Mouse (Mus musculus) retina, adult 2 months (tissue): ENCODE results near the gene Gstm3.

Experiments used
- DNase-seq: peaks from one replicate; pipeline ENCODE4 v3.0.0-alpha.2; 2012; ENCODE audit warnings: low read depth, low spot score

Gene Gstm3

GRCm38 (mm10) chr3:107929731-107930130, 39.4 kb downstream of the Gstm3 start:
- no peak for DNase-seq

DNA sequence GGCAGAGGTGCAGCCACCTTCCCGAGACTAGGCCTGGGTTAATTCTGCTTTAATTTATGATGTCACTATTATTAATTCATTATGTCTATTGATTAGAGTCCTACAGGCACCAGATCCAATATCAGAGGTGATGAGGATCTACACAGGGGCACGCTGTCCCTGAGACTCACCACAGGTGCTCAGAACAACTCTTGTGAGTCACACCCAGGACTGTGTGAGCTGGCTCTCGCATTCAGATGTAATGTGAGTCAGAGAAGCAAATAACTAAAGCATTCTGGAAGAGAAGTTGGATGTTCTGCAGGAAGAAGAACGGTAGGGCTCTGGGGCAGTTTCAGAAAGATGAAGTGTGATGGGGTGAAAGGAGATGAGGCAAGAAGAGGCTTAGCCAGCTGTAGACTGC, 39.8 kb downstream of the Gstm3 start:
- DNase-seq, result no peak

- DNase-seq, result no peak
These were observed 40.4 kb downstream of the Gstm3 start for GRCm38 (mm10) chr3:107928691-107929090.

- no peak for DNase-seq
These were observed 41.2 kb downstream of the Gstm3 start for GRCm38 (mm10) chr3:107927841-107928240.

- no peak for DNase-seq
These were observed 43.7 kb downstream of the Gstm3 start for GRCm38 (mm10) chr3:107925335-107925734.

- DNase-seq, result no peak
These were observed 48.7 kb downstream of the Gstm3 start for GRCm38 (mm10) chr3:107920348-107920747.

- DNase-seq, result peak; percentile 34
These were observed 51.2 kb downstream of the Gstm3 start for GRCm38 (mm10) chr3:107917783-107918408.

- no peak for DNase-seq
These were observed 52.0 kb downstream of the Gstm3 start for GRCm38 (mm10) chr3:107917097-107917496.

- DNase-seq, result no peak
These were observed 52.4 kb downstream of the Gstm3 start for GRCm38 (mm10) chr3:107916674-107917073.
